Mouse (Mus musculus): ENCODE measurements at regions not wholly inside any gene's neighbourhood (a gene's known extent, or its start where the extent isn't known, plus 50 kb on each side); places are given as distances from the start of the nearest gene placed in this dataset.

- Histone ChIP-seq H3K36me3 (replicated peaks) (no peaks in the 10 kb centered on the region), H3K27me3 (no peaks in the 10 kb centered on the region), H3K27ac (no peak overlapping the region), H3K4me2 (no peak overlapping the region), H3K9ac (no peak overlapping the region), H3K4me3 (replicated peaks) (no peak overlapping the region), H3K4me1 (peaks cover 6% of the 10 kb centered on the region; the same call in 1 of the 2 replicates), H3K9me3 (no peaks in the 10 kb centered on the region)
- 83% methylated on average over 4 of the region's 4 CpGs for WGBS
- ATAC-seq (ENCODE audit: low FRiP score) = no peak
These were observed 163.4 kb upstream of the Kbtbd8 start for GRCm38 (mm10) chr6:94953658-94954057.

DNA sequence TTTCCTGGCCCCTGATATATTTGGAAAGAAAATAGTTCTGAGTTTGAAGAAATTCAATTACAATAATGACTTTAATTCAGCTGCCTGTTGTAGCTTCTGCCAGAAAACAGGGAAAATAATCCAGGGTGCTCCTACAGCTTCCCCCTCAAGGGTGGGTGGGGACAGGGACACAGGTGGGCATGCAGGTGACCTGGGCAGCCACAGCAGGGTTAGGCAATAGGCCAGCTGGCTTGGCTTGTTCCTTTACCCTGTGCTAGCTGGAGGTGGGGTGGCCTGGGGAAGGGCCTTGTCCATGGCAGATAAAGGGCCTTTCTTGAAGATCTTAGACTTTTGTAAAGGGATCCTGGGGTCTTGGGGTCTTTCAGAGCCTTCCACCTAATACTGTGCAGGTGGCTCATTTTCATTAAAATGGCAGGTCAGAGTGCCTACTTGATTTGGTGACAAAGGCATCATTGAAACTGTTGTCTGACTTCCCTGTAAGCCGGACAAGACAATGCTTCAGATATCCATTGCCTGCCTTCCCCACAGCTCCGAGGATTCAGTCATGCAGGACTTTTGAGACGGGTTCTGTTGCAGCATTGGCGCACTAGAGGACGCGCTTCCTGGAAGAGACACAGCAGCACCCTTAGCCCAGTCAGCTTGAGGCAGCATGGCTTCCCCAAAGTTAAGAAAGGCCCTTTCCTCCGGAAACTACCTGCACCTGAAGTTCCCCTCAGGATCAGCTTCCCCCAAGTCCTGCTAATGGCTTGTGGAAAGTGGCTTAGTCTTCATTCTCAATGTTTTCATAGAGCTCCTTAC lies 164.9 kb upstream of the Kbtbd8 start:
- Histone ChIP-seq H3K36me3 (replicated peaks) (no peaks in the 10 kb centered on the region), H3K27me3 (no peaks in the 10 kb centered on the region), H3K9ac (no peak overlapping the region), H3K4me3 (replicated peaks) (no peak overlapping the region), H3K4me2 (no peak overlapping the region), H3K27ac (no peak overlapping the region), H3K9me3 (no peaks in the 10 kb centered on the region), H3K4me1 (peaks cover 6% of the 10 kb centered on the region; the same call in 1 of the 2 replicates)
- WGBS = 37% methylated on average over 7 of the region's 7 CpGs
- no peak for ATAC-seq (ENCODE audit: low FRiP score)

DNA sequence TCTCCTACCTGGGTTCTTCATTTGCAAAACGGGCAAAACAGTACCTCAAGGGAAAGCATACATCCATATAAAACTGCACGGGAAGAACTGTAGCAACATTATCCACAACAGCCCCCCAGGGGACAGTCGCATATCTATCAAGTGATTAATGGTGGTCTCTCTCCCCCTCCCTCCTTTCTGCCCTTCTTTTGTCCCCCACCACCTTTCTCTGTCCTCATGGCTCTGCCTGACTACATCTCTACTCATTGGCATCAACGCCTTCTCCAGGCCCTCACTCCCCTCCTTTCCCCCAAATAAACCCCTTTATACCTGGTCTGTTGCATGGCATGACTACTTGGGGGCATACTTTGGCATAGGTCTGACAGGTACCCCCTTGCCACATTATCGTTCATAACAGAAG lies 166.1 kb upstream of the Kbtbd8 start:
- WGBS = 88% methylated on average over 5 of the region's 5 CpGs
- peaks cover 6% of the 10 kb centered on the region; the same call in 1 of the 2 replicates for H3K4me1 ChIP-seq

GRCm38 (mm10) chr6:94950319-94950718 lies 166.7 kb upstream of the Kbtbd8 start:
- 71% methylated on average over 2 of the region's 2 CpGs for WGBS
- no peak for ATAC-seq (ENCODE audit: low FRiP score)

More for the DNA sequence above, 166.1 kb upstream of the Kbtbd8 start:
- Histone ChIP-seq H3K27ac (no peak overlapping the region), H3K36me3 (replicated peaks) (no peaks in the 10 kb centered on the region), H3K4me2 (no peak overlapping the region), H3K9ac (no peak overlapping the region), H3K4me3 (replicated peaks) (no peak overlapping the region), H3K9me3 (no peaks in the 10 kb centered on the region), H3K27me3 (no peaks in the 10 kb centered on the region)
- ATAC-seq (ENCODE audit: low FRiP score) = no peak

DNA sequence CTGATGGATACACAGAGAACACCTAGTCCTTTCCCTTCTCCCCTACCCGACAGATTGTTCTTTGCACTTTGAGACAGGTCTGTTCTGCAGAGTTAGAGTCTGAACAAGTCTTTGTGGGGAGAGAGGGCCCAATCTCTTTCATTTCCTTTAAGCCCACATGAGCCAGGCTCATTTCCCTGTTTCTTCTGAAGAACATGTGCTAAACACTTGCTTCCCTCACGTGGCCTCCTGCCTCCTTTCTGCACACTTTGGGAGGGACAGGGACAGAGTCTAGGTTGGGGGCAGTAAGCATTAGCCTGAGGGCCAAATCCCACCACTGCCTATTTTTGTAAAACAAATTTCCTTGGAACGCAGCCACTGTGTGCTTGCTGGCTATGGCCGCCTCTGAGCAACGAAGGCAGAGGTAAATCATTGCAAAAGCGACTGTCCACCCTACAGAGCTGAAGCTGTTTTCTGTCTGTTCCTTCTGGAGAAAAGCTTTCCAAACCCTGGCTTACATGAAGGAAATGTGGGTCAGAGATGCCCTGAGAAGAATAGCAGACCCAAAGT lies 170.6 kb upstream of the Kbtbd8 start:
- no peak for ATAC-seq (ENCODE audit: low FRiP score)
- Histone ChIP-seq H3K4me3 (replicated peaks) (no peak overlapping the region), H3K9me3 (no peaks in the 10 kb centered on the region), H3K9ac (no peak overlapping the region), H3K27me3 (no peaks in the 10 kb centered on the region), H3K4me2 (no peak overlapping the region), H3K27ac (no peak overlapping the region), H3K36me3 (replicated peaks) (no peaks in the 10 kb centered on the region), H3K4me1 (no peaks in the 10 kb centered on the region)
- 91% methylated on average over 6 of the region's 6 CpGs for WGBS

More at GRCm38 (mm10) chr6:94950319-94950718, 166.7 kb upstream of the Kbtbd8 start:
- Histone ChIP-seq H3K9ac (no peak overlapping the region), H3K4me2 (no peak overlapping the region), H3K27ac (no peak overlapping the region), H3K36me3 (replicated peaks) (no peaks in the 10 kb centered on the region), H3K4me3 (replicated peaks) (no peak overlapping the region), H3K27me3 (no peaks in the 10 kb centered on the region), H3K9me3 (no peaks in the 10 kb centered on the region), H3K4me1 (peaks cover 6% of the 10 kb centered on the region; the same call in 1 of the 2 replicates)

DNA sequence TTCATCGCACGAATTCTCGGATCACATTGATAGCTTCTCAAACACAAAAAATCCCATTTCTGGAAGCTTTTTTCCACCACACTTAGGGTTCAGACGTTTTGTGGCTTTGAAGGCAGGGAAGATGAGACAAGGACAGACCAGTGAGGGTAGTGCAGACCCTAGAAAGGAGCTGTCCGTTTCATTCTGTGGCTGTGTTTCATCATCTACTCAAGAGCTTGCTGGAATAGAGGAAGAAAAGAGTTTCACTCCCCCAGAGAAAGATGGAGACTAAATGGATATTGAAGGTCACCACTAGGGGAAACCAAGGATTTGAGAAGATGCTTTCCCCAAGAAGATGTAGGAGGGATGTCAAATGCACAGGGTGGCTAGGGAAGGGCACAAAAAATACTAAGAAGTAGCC lies 171.3 kb upstream of the Kbtbd8 start:
- Histone ChIP-seq H3K9ac (no peak overlapping the region), H3K9me3 (no peaks in the 10 kb centered on the region), H3K4me2 (no peak overlapping the region), H3K4me3 (replicated peaks) (no peak overlapping the region), H3K27ac (no peak overlapping the region), H3K27me3 (no peaks in the 10 kb centered on the region), H3K36me3 (replicated peaks) (no peaks in the 10 kb centered on the region), H3K4me1 (no peaks in the 10 kb centered on the region)
- WGBS = 87% methylated on average over 5 of the region's 5 CpGs
- no peak for ATAC-seq (ENCODE audit: low FRiP score)

- no peak for ATAC-seq (ENCODE audit: low FRiP score)
- H3K4me1 ChIP-seq = no peaks in the 10 kb centered on the region
- H3K4me3 ChIP-seq (replicated peaks) = no peak overlapping the region
- no peaks in the 10 kb centered on the region for H3K27me3 ChIP-seq
- H3K27ac ChIP-seq = no peak overlapping the region
- H3K36me3 ChIP-seq (replicated peaks) = no peaks in the 10 kb centered on the region
- H3K4me2 ChIP-seq = no peak overlapping the region
- no peak overlapping the region for H3K9ac ChIP-seq
- WGBS = 77% methylated on average over 4 of the region's 4 CpGs
- H3K9me3 ChIP-seq = no peaks in the 10 kb centered on the region
These were observed 172.8 kb upstream of the Kbtbd8 start for GRCm38 (mm10) chr6:94944196-94944595.

- Histone ChIP-seq H3K4me1 (no peaks in the 10 kb centered on the region), H3K9ac (no peak overlapping the region), H3K27ac (no peak overlapping the region), H3K36me3 (replicated peaks) (no peaks in the 10 kb centered on the region), H3K4me3 (replicated peaks) (no peak overlapping the region), H3K27me3 (no peaks in the 10 kb centered on the region), H3K9me3 (no peaks in the 10 kb centered on the region), H3K4me2 (no peak overlapping the region)
- ATAC-seq (ENCODE audit: low FRiP score) = no peak
- WGBS = 94% methylated on average over 2 of the region's 2 CpGs
These were observed 178.1 kb upstream of the Kbtbd8 start for GRCm38 (mm10) chr6:94938949-94939348.

DNA sequence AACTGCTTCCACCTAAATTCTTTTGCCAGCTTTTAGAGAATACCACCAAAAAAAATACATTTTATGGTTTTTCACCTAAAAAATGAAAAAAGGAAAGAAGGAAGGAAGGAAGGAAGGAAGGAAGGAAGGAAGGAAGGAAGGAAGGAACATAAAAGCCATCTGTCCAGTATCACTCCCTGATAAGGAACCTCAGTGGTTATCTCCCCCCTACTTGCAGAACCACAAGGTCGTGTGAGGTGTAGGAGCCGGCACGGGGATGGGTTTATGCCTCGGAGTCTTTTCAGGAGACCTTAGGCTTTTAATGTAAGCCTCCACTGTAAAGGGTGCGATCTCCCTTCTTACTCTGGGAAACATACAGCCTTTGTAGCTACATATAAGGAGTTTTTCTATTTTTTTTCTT lies 180.8 kb upstream of the Kbtbd8 start:
- 87% methylated on average over 5 of the region's 5 CpGs for WGBS
- Histone ChIP-seq H3K9me3 (no peaks in the 10 kb centered on the region), H3K27ac (no peak overlapping the region), H3K36me3 (replicated peaks) (no peaks in the 10 kb centered on the region), H3K4me3 (replicated peaks) (no peak overlapping the region), H3K4me2 (no peak overlapping the region), H3K9ac (no peak overlapping the region), H3K4me1 (no peaks in the 10 kb centered on the region), H3K27me3 (no peaks in the 10 kb centered on the region)
- ATAC-seq (ENCODE audit: low FRiP score) = no peak

DNA sequence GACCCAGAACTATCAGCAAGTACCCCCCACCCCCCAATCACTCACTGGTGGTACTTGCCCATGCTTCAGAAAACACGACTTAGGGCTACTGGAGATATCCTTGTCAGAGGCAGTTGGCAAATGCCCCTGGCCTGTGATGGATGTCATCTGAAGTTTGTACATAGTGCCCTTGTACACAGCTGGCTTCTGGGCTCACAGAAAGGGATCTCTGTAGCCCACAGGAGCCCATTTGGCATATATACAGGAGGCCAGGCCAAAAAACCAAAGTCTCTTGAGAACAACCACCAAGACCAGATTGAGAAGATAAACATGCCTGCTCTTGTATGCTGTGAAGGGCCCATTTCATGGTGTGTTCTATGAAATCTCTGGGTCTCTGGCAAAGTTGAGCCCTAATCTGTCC lies 181.3 kb upstream of the Kbtbd8 start:
- no peaks in the 10 kb centered on the region for H3K36me3 ChIP-seq (replicated peaks)
- no peak overlapping the region for H3K9ac ChIP-seq
- WGBS = 96% methylated on average over 1 of the region's 1 CpGs
- H3K4me2 ChIP-seq = no peak overlapping the region
- no peaks in the 10 kb centered on the region for H3K4me1 ChIP-seq
- no peak overlapping the region for H3K27ac ChIP-seq
- ATAC-seq (ENCODE audit: low FRiP score) = no peak
- no peaks in the 10 kb centered on the region for H3K27me3 ChIP-seq
- H3K4me3 ChIP-seq (replicated peaks) = no peak overlapping the region
- no peaks in the 10 kb centered on the region for H3K9me3 ChIP-seq

DNA sequence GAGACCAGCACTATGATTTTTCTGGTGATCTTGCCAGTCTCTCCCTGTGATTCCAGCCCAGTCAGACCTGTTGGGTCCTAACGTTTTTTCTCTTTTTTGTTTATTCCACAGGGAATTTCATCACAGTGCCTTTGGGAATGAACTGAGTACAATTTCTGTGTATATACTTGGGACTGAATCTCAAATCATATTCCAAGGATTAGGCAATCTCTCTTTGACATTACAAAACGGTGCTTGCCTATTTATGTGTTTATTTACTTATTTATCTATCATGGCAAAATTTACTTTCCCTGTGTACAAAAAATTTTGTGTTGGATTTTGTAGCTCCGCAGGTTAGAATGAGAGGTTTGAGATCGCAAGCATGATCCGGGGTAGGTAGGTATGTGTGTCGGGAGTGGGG lies 189.2 kb upstream of the Kbtbd8 start:
- ATAC-seq (ENCODE audit: low FRiP score) = no peak
- WGBS = 92% methylated on average over 6 of the region's 6 CpGs

GRCm38 (mm10) chr6:94926652-94927211 lies 190.3 kb upstream of the Kbtbd8 start:
- H3K27ac ChIP-seq = no peak overlapping the region

More for the DNA sequence above, 189.2 kb upstream of the Kbtbd8 start:
- no peaks in the 10 kb centered on the region for H3K4me1 ChIP-seq
- no peak overlapping the region for H3K4me2 ChIP-seq
- H3K27ac ChIP-seq = no peak overlapping the region
- H3K9ac ChIP-seq = no peak overlapping the region
- H3K36me3 ChIP-seq (replicated peaks) = no peaks in the 10 kb centered on the region
- no peak overlapping the region for H3K4me3 ChIP-seq (replicated peaks)
- H3K27me3 ChIP-seq = no peaks in the 10 kb centered on the region
- H3K9me3 ChIP-seq = no peaks in the 10 kb centered on the region

GRCm38 (mm10) chr6:94925408-94925807 lies 191.6 kb upstream of the Kbtbd8 start:
- ATAC-seq (ENCODE audit: low FRiP score) = no peak
- no peaks in the 10 kb centered on the region for H3K36me3 ChIP-seq (replicated peaks)
- H3K4me3 ChIP-seq (replicated peaks) = no peak overlapping the region

More at GRCm38 (mm10) chr6:94926652-94927211, 190.3 kb upstream of the Kbtbd8 start:
- Histone ChIP-seq H3K4me1 (no peaks in the 10 kb centered on the region), H3K27me3 (no peaks in the 10 kb centered on the region), H3K9me3 (no peaks in the 10 kb centered on the region), H3K4me2 (no peak overlapping the region), H3K36me3 (replicated peaks) (no peaks in the 10 kb centered on the region), H3K9ac (no peak overlapping the region), H3K4me3 (replicated peaks) (no peak overlapping the region)
- 99% methylated on average over 8 of the region's 8 CpGs for WGBS
- no peak for ATAC-seq (ENCODE audit: low FRiP score)

More at GRCm38 (mm10) chr6:94925408-94925807, 191.6 kb upstream of the Kbtbd8 start:
- no peak overlapping the region for H3K9ac ChIP-seq
- H3K27me3 ChIP-seq = no peaks in the 10 kb centered on the region
- no peak overlapping the region for H3K27ac ChIP-seq
- no peaks in the 10 kb centered on the region for H3K9me3 ChIP-seq
- 82% methylated on average over 1 of the region's 1 CpGs for WGBS
- H3K4me1 ChIP-seq = no peaks in the 10 kb centered on the region
- H3K4me2 ChIP-seq = no peak overlapping the region
